Mouse (Mus musculus) B cell, adult (primary cell): ENCODE data around the gene Prr15l. TPM values are rescaled to one million over a fixed set of nuclear protein-coding genes. Genes with fewer than 3 reads are reported as not detected.

Source experiments
- total RNA-seq: library from RNA; stranded (reverse); gene quantifications from 4 replicates; pipeline ENCODE4 v1.2.4, GENCODE M21; 2023; ENCODE audit not compliant: inconsistent age

Prr15l gene
- not detected in 4 replicates for total RNA-seq

GRCm38 (mm10) chr11:96928088-96928487, at the start of gene Prr15l:
Gene Prr15l, plus strand, starts transcription at chr11:96928104.

GRCm38 (mm10) chr11:96916044-96916884, 11.6 kb upstream of the Prr15l start, which contains the start of gene Cdk5rap3:
Gene Cdk5rap3, minus strand, starts transcription at chr11:96916496.

GRCm38 (mm10) chr11:96943746-96944304, 15.9 kb downstream of the Prr15l start, which contains the start of gene Pnpo:
Gene Pnpo, minus strand, starts transcription at chr11:96943986.

GRCm38 (mm10) chr11:96982859-96983258, 55.0 kb downstream of the Prr15l start, which contains the start of gene Sp2:
Gene Sp2, minus strand, starts transcription at chr11:96982959.

Other genes with a start within 250 kb of the Prr15l start
- 57.8 to 72.3 TPM (median 62.4 TPM) in 4 replicates for gene Snx11, start 150.5 kb upstream of the Prr15l start, total RNA-seq
- gene Cbx1, start 139.0 kb upstream of the Prr15l start, total RNA-seq: 58.9 to 72.0 TPM (median 64.1 TPM) in 4 replicates
- gene Nfe2l1, start 98.1 kb upstream of the Prr15l start, total RNA-seq: 66.0 to 80.5 TPM (median 77.5 TPM) in 4 replicates
- gene Copz2, start 78.2 kb upstream of the Prr15l start, total RNA-seq: 1.5 TPM in 1 of 4 replicates, not detected in the others
- gene Cdk5rap3, start 11.6 kb upstream of the Prr15l start, total RNA-seq: 48.1 to 63.0 TPM (median 53.9 TPM) in 4 replicates
- gene Pnpo, start 15.9 kb downstream of the Prr15l start, total RNA-seq: 21.5 to 29.9 TPM (median 23.7 TPM) in 4 replicates
- 43.7 to 53.4 TPM (median 53.2 TPM) in 4 replicates for gene Sp2, start 54.9 kb downstream of the Prr15l start, total RNA-seq
- 0.24 TPM in 1 of 4 replicates, not detected in the others for gene Sp6, start 85.3 kb downstream of the Prr15l start, total RNA-seq
- 5.8 to 7.2 TPM (median 6.7 TPM) in 4 replicates for gene Scrn2, start 101.8 kb downstream of the Prr15l start, total RNA-seq
- not detected in 4 replicates for gene Lrrc46, start 113.3 kb downstream of the Prr15l start, total RNA-seq
- 43.6 to 48.2 TPM (median 47.6 TPM) in 4 replicates for gene Mrpl10, start 113.5 kb downstream of the Prr15l start, total RNA-seq
- 34.6 to 39.9 TPM (median 36.1 TPM) in 4 replicates for gene Osbpl7, start 122.5 kb downstream of the Prr15l start, total RNA-seq
- 1.3 to 2.6 TPM (median 2.4 TPM) in 4 replicates for gene Tbx21, start 187.2 kb downstream of the Prr15l start, total RNA-seq
- 0.21 to 0.80 TPM (median 0.46 TPM) in 4 replicates for gene Tbkbp1, start 223.4 kb downstream of the Prr15l start, total RNA-seq